Mouse (Mus musculus) intestine, embryonic 16.5 days (tissue): ENCODE data around the gene Pgpep1l. TPM values are rescaled to one million over a fixed set of nuclear protein-coding genes. Genes with fewer than 3 reads are reported as not detected.
"Not testable (repeated sequence)": the region's sequence is repeated elsewhere in the genome, so short reads cannot be mapped to it uniquely, and the experiment has no call there.

Experiments
- ATAC-seq: fragments of 200-750 bp; cut with Nextera tagmentation; 2 replicates; pipeline ENCODE4 v1.8.0; 2017; ENCODE audit warnings: moderate TSS enrichment, moderate library complexity
- H3K27ac ChIP-seq: fragments of 300-500 bp; sonication (generic); 2 replicates; pipeline ENCODE4 v1.5.1; 2014; ENCODE audit warnings: mild to moderate bottlenecking, low read length
- H3K27me3 ChIP-seq: fragments of 300-500 bp; sonication (generic); replicated peaks from 2 replicates; pipeline ENCODE4 v1.6.1; 2014; ENCODE audit warnings: low read length, control low read depth, mixed read lengths; ENCODE audit not compliant: control insufficient read depth, insufficient read depth
- H3K36me3 ChIP-seq: fragments of 300-500 bp; sonication (generic); 2 replicates; pipeline ENCODE4 v1.6.1; 2014; ENCODE audit warnings: low read length, control low read depth; ENCODE audit not compliant: control insufficient read depth, insufficient read depth
- H3K4me1 ChIP-seq: fragments of 300-500 bp; sonication (generic); 2 replicates; pipeline ENCODE4 v1.6.1; 2014; ENCODE audit warnings: low read length, control low read depth, mixed read lengths; ENCODE audit not compliant: control insufficient read depth, insufficient read depth
- H3K4me2 ChIP-seq: fragments of 300-500 bp; sonication (generic); 2 replicates; pipeline ENCODE4 v1.6.1; 2014; ENCODE audit warnings: low read depth, low read length, control low read depth
- H3K4me3 ChIP-seq: fragments of 300-500 bp; sonication (generic); 2 replicates; pipeline ENCODE4 v1.5.1; 2014; ENCODE audit warnings: mild to moderate bottlenecking, low read length
- H3K9ac ChIP-seq: fragments of 300-500 bp; sonication (generic); 2 replicates; pipeline ENCODE4 v1.6.1; 2014; ENCODE audit warnings: low read depth, low read length
- H3K9me3 ChIP-seq: fragments of 300-500 bp; sonication (generic); 2 replicates; pipeline ENCODE4 v1.6.1; 2016; ENCODE audit warnings: low read length, control low read depth; ENCODE audit not compliant: control insufficient read depth
- WGBS: fragments of 180-500 bp; shearing (Covaris S2); extraction: QIAGEN DNeasy Blood & Tissue Kit; methylation state at CpG from one replicate; pipeline ENCODE4 v1.1.7; 2014; 5-methylcytosine and 5-hydroxymethylcytosine counted together
- polyA plus RNA-seq: library from polyadenylated mRNA; unstranded; fragments of >200 nt; fragmentation: Nextera tagmentation; extraction: Ambion mirVana; gene quantifications from 2 replicates; pipeline ENCODE4 v1.2.1, GENCODE M21; 2015

Gene Pgpep1l
- polyA plus RNA-seq, 1 experiment from 2014 or later: not detected

GRCm38 (mm10) chr7:68277054-68277896, 13.2 kb upstream of the Pgpep1l start:
- Histone ChIP-seq H3K9me3 (no peaks in the 10 kb centered on the region), H3K27ac (no peak overlapping the region), H3K27me3 (no peaks in the 10 kb centered on the region; the same call in 1 of the 2 replicates), H3K4me2 (no peak overlapping the region), H3K4me3 (no peak overlapping the region), H3K9ac (no peak overlapping the region), H3K36me3 (no peaks in the 10 kb centered on the region), H3K4me1 (peaks cover 5% of the 10 kb centered on the region; the same call in 1 of the 2 replicates)
- WGBS: 39% methylated on average over 11 of the region's 11 CpGs
- no peak for ATAC-seq

DNA sequence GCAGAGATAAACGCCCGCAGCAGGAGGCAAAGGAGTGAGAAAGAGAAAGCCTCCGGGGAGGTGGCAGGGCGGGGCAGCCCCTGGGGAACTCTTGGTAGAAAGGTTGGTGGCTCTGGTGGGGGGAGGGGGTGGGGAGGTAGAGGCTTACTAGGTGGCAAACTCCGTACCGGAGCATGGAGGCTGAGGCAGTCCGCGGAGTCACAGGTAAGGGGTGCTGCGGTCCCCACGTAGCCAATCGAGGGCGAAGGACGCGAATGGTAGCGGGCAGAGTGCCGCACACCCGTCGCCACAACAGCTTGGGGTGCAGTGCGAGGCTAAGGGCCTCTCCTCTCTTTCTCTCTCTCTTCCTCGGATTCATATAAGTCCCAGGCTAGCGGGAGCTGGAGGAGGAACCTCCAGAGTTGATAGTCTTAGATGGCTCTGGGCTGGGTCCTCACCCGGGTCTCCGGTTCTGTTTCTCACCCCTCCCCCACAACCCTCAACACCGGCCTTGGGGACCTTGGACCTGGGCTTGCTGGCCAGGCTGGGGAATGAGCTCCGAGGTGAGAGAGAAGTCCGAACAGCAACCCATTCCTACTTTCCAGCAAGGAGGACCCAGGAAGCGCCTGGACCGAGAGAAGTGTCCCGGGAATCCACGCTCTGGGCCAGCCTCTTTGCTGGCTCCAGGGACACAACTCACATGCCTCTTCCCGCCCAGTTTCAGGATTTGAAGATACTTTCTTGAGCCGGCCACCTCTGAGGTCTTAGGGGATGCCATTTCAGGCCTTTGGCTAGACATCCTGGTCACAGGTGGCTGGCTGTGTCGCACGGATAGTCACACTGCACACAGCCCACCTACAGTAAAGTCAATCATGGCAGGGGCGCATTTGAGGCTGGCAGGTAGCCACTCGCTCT, 12.1 kb upstream of the Pgpep1l start:
- H3K9ac ChIP-seq: peak overlapping the region; percentile 55
- no peaks in the 10 kb centered on the region for H3K36me3 ChIP-seq
- 9% methylated on average over 36 of the region's 36 CpGs for WGBS
- H3K4me1 ChIP-seq: peaks cover 5% of the 10 kb centered on the region; the same call in 1 of the 2 replicates
- H3K4me2 ChIP-seq: peak overlapping the region; percentile 87
- H3K4me3 ChIP-seq: peak overlapping the region; percentile 47
- no peak overlapping the region for H3K27ac ChIP-seq
- no peaks in the 10 kb centered on the region; the same call in 1 of the 2 replicates for H3K27me3 ChIP-seq
- ATAC-seq: peak; percentile 61
- no peaks in the 10 kb centered on the region for H3K9me3 ChIP-seq

DNA sequence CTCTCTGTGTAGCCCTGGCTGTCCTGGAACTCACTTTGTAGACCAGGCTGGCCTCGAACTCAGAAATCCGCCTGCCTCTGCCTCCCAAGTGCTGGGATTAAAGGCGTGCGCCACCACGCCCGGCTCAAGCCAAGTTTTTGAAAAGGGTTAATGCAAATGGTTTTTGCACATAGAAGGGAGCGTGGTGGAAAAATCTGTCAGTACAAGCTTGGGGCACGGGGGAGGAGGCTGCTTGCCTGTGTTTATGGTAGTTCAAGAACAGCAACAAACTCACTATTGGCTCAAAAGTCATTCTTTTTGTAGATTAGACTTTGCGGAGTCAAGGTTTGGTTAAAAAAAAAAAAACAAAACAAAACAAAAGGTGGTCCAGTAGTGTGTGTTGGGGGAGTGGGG, 11.4 kb upstream of the Pgpep1l start:
- not testable (repeated sequence) for H3K36me3 ChIP-seq, ATAC-seq, H3K9me3 ChIP-seq, H3K27me3 ChIP-seq, H3K4me1 ChIP-seq, H3K27ac ChIP-seq
- 50% methylated on average over 8 of the region's 9 CpGs for WGBS
- H3K4me2 ChIP-seq: peak overlapping the region; percentile 87
- peak overlapping the region; percentile 47 for H3K4me3 ChIP-seq
- H3K9ac ChIP-seq: peak overlapping the region; percentile 55; the same call in 1 of the 2 replicates

- peaks cover 5% of the 10 kb centered on the region; the same call in 1 of the 2 replicates for H3K4me1 ChIP-seq
- H3K27me3 ChIP-seq: no peaks in the 10 kb centered on the region; the same call in 1 of the 2 replicates
- H3K9ac ChIP-seq: no peak overlapping the region
- no peak overlapping the region for H3K27ac ChIP-seq
- H3K36me3 ChIP-seq: no peaks in the 10 kb centered on the region
- WGBS: 65% methylated on average over 9 of the region's 9 CpGs
- no peak for ATAC-seq
- no peak overlapping the region for H3K4me3 ChIP-seq
- no peaks in the 10 kb centered on the region for H3K9me3 ChIP-seq
- no peak overlapping the region for H3K4me2 ChIP-seq
Observed at GRCm38 (mm10) chr7:68274951-68275350, 10.9 kb upstream of the Pgpep1l start.

DNA sequence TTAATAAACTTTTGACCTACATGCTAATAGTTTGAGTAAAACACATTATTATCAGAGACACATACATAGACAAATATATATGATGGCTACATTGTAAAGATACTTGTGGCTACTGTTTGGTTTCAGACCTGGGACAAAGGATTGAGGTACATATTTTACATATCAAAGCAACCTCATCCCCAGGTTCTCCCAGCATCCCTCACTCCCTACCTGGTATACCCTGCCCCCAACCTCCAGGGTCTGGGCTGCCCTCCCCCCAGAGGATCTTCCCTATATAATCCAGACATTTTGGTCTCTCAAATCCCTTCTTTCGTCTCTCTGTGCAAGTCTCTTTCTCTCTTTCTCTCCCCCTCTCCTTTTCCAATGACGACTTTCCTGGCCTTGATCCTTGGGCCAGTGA, 10.2 kb upstream of the Pgpep1l start:
- H3K27me3 ChIP-seq: no peaks in the 10 kb centered on the region; the same call in 1 of the 2 replicates
- H3K4me1 ChIP-seq: peaks cover 5% of the 10 kb centered on the region; the same call in 1 of the 2 replicates
- no peak for ATAC-seq
- H3K9me3 ChIP-seq: no peaks in the 10 kb centered on the region
- no peak overlapping the region for H3K4me3 ChIP-seq
- H3K27ac ChIP-seq: no peak overlapping the region
- WGBS: 66% methylated on average over 2 of the region's 2 CpGs
- no peaks in the 10 kb centered on the region for H3K36me3 ChIP-seq
- H3K4me2 ChIP-seq: no peak overlapping the region
- no peak overlapping the region for H3K9ac ChIP-seq

DNA sequence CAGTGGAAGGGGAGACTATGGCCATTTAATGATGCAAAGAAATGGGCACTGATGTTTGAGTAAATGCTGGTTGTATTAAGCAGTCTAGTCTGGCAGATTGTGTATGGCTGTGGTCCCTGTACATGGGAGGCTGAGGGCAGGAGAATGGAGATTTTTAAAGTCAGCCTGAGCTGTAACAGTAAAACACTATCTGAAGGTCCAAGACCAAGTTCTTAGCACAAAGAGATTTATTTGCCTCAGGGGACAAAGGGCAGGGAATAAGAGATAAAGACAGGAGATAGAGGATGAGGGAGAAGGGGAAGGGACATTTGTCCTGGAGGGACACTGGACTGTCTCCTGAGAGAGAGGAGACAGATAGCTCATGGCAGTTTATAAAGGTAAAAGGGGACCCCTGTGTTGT, 9.5 kb upstream of the Pgpep1l start, which contains the start of gene Fam169b:
Fam169b (plus strand) TSS at position 325 of the 400 bp plus-strand sequence.
- no peaks in the 10 kb centered on the region for H3K9me3 ChIP-seq
- H3K9ac ChIP-seq: no peak within 1 kb of the TSS
- ATAC-seq: peak; percentile 53
- peaks cover 5% of the 10 kb centered on the region; the same call in 1 of the 2 replicates for H3K4me1 ChIP-seq
- no peaks in the 10 kb centered on the region; the same call in 1 of the 2 replicates for H3K27me3 ChIP-seq
- no peaks in the 10 kb centered on the region for H3K36me3 ChIP-seq
- H3K4me2 ChIP-seq: no peak within 1 kb of the TSS
- H3K27ac ChIP-seq: no peak within 1 kb of the TSS
- H3K4me3 ChIP-seq: no peak within 1 kb of the TSS

DNA sequence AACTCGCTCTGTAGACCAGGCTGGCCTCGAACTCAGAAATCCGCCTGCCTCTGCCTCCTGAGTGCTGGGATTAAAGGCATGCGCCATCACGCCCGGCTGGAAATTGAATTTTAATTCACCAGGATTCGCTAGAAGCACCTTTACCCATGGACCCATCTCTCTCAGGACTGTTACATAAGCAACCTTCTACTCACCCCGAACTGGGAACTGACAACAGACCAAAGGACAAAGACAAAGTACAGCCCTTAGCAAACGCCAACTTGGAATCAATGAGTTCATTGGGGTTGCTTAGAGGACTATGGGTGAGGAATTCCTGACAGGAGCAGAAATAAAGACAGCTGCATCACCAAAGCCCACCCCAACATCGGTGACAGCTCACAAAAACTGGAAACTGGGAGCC, 8.6 kb upstream of the Pgpep1l start:
- no peaks in the 10 kb centered on the region for H3K9me3 ChIP-seq
- ATAC-seq: no peak
- H3K4me2 ChIP-seq: no peak overlapping the region
- no peaks in the 10 kb centered on the region for H3K36me3 ChIP-seq
- peaks cover 5% of the 10 kb centered on the region; the same call in 1 of the 2 replicates for H3K4me1 ChIP-seq
- H3K27me3 ChIP-seq: no peaks in the 10 kb centered on the region; the same call in 1 of the 2 replicates
- H3K4me3 ChIP-seq: no peak overlapping the region
- H3K27ac ChIP-seq: no peak overlapping the region
- no peak overlapping the region for H3K9ac ChIP-seq
- 87% methylated on average over 10 of the region's 10 CpGs for WGBS

DNA sequence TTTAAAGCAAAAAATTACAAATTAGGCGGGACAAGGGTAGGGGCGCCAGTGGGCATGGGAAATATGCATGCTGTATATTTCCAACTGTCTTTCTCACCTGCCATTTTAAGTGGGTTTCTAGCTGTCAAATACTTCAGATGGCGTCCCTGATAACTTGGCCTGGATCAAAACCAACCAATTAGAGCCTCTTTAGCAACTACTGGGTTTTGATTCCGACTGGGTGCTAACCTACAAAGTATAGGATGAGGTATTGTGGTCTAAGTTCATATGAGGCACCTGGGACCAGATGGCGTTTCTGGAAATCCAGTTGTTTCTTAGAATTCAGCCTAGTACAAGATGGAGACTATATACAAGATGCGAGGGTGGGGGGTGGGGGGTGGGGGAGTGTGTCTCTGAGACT, 7.8 kb upstream of the Pgpep1l start:
- no peak for ATAC-seq
- Histone ChIP-seq H3K27me3 (no peaks in the 10 kb centered on the region; the same call in 1 of the 2 replicates), H3K27ac (no peak overlapping the region), H3K4me1 (peaks cover 5% of the 10 kb centered on the region), H3K4me3 (no peak overlapping the region), H3K4me2 (no peak overlapping the region), H3K9ac (no peak overlapping the region), H3K36me3 (no peaks in the 10 kb centered on the region), H3K9me3 (no peaks in the 10 kb centered on the region)
- WGBS: 96% methylated on average over 6 of the region's 6 CpGs

DNA sequence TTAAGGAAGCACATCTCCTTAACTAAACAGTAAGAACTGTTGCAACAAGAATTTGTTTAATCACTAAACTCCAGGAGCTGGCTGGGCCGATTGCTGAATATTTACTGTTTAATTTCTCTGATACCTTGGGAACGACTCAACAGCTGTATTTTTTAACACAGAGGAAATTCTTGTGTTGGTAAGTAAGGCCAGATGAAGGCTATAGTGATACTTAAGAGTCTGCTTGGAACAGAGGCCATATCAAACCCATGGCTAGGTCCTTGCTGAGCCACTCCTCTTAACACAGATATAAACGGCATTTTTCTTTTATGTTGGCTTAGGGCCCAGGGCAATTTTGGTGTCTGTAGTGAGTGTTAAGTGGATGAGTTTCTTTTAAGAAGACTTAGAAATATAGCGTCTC, 6.5 kb upstream of the Pgpep1l start:
- H3K4me3 ChIP-seq: no peak overlapping the region
- no peaks in the 10 kb centered on the region for H3K9me3 ChIP-seq
- peaks cover 4% of the 10 kb centered on the region; the same call in 1 of the 2 replicates for H3K27me3 ChIP-seq
- H3K4me2 ChIP-seq: no peak overlapping the region
- no peaks in the 10 kb centered on the region for H3K36me3 ChIP-seq
- no peaks in the 10 kb centered on the region; the same call in none of the 2 replicates for H3K4me1 ChIP-seq
- peak; percentile 33; the same call in 1 of the 2 replicates for ATAC-seq
- 42% methylated on average over 4 of the region's 4 CpGs for WGBS
- H3K9ac ChIP-seq: no peak overlapping the region
- no peak overlapping the region for H3K27ac ChIP-seq
